Mouse (Mus musculus) heart, embryonic 15.5 days (tissue): ENCODE measurements around the gene Cgnl1. TPM values are rescaled to one million over a fixed set of nuclear protein-coding genes. Genes with fewer than 3 reads are reported as not detected.

Source experiments
- ATAC-seq: fragments of 200-750 bp; cut with Nextera tagmentation; replicated peaks from 2 replicates; pipeline ENCODE4 v1.8.0; 2017; ENCODE audit warnings: low read depth, moderate TSS enrichment; ENCODE audit not compliant: insufficient number of reproducible peaks, insufficient read depth, low FRiP score
- H3K27ac ChIP-seq: fragments of 300-500 bp; sonication (generic); 2 replicates; pipeline ENCODE4 v1.5.1; 2015; ENCODE audit warnings: mild to moderate bottlenecking, inconsistent platforms
- H3K27me3 ChIP-seq: fragments of 300-500 bp; sonication (generic); 2 replicates; pipeline ENCODE4 v1.6.1; 2015; ENCODE audit warnings: inconsistent platforms
- H3K36me3 ChIP-seq: fragments of 300-500 bp; sonication (generic); 2 replicates; pipeline ENCODE4 v1.6.1; 2015; ENCODE audit warnings: mild to moderate bottlenecking, inconsistent platforms
- H3K4me1 ChIP-seq: fragments of 300-500 bp; sonication (generic); replicated peaks from 2 replicates; pipeline ENCODE4 v1.6.1; 2015; ENCODE audit warnings: inconsistent platforms
- H3K4me2 ChIP-seq: fragments of 300-500 bp; sonication (generic); 2 replicates; pipeline ENCODE4 v1.6.1; 2015; ENCODE audit warnings: inconsistent platforms, mild to moderate bottlenecking, moderate library complexity
- H3K4me3 ChIP-seq: fragments of 300-500 bp; sonication (generic); 2 replicates; pipeline ENCODE4 v1.5.1; 2015; ENCODE audit warnings: mild to moderate bottlenecking, inconsistent platforms
- H3K9ac ChIP-seq: fragments of 300-500 bp; sonication (generic); 2 replicates; pipeline ENCODE4 v1.6.1; 2015; ENCODE audit warnings: mild to moderate bottlenecking, inconsistent platforms
- H3K9me3 ChIP-seq: fragments of 300-500 bp; sonication (generic); replicated peaks from 2 replicates; pipeline ENCODE4 v1.6.1; 2016; ENCODE audit warnings: inconsistent platforms
- WGBS: fragments of 180-500 bp; shearing (Covaris S2); methylation state at CpG from one replicate; pipeline ENCODE4 v1.1.7; 2015; ENCODE audit warnings: mixed read lengths; 5-methylcytosine and 5-hydroxymethylcytosine counted together
- polyA plus RNA-seq: library from polyadenylated mRNA; unstranded; fragments of >200 nt; fragmentation: Nextera tagmentation; extraction: Ambion mirVana; gene quantifications from 2 replicates; pipeline ENCODE4 v1.2.1, GENCODE M21; 2015

The Cgnl1 gene
- polyA plus RNA-seq, 1 experiment from 2014 or later = 32.7 TPM

DNA sequence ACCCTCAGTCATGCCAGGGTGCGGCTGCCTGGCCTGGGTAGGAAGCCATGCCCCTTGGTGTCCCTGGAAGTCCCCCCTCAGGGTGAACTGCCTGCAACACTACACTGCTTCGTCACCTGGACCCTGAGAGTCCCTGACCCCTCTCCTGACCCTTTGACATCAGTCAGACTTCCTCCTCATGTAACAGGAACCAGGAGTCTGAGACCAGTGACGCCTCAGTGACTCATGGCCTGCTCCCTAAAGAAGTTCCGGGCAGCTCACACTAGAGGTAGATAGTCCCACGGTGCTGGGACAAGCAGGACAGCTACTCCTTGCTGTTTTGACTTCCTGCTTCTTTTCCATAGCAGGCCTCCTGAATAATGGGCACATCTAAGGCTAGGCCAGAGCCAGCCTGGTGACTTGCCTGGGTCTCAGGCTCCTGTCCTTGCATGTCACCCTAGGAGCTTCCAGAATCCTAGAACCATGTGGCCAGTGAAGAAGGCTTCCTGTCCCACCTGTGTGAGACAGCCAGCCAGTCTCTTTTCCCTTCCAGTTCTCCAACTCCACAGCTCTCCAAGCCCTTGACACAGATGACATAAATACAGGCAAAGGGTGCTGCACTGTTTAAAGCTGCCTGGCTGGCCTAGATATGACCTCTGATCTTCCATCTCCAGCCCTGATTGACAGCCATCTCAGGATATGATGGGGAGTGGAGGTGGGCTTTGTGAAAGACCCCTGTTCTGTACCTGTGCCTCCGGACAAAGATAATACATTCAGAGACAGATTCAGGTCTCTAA, 34.4 kb upstream of the Cgnl1 start:
- Histone ChIP-seq H3K27me3 (0 out of 2 replicates have a peak, but pooled peaks cover 4% of the 10 kb centered on the region), H3K9me3 (no peaks in the 10 kb centered on the region), H3K4me1 (peaks cover 6% of the 10 kb centered on the region), H3K27ac (no peak overlapping the region), H3K4me2 (no peak overlapping the region), H3K36me3 (no peaks in the 10 kb centered on the region), H3K4me3 (no peak overlapping the region), H3K9ac (no peak overlapping the region)
- WGBS = 68% methylated on average over 6 of the region's 6 CpGs
- no peak for ATAC-seq

- no peaks in the 10 kb centered on the region for H3K9me3 ChIP-seq
- WGBS = 38% methylated on average over 6 of the region's 6 CpGs
- H3K27ac ChIP-seq = no peak overlapping the region
- ATAC-seq = no peak
- no peaks in the 10 kb centered on the region for H3K36me3 ChIP-seq
- H3K4me2 ChIP-seq = no peak overlapping the region
- no peak overlapping the region for H3K9ac ChIP-seq
- 0 out of 2 replicates have a peak, but pooled peaks cover 4% of the 10 kb centered on the region for H3K27me3 ChIP-seq
- peaks cover 10% of the 10 kb centered on the region for H3K4me1 ChIP-seq
- H3K4me3 ChIP-seq = no peak overlapping the region
Measured at GRCm38 (mm10) chr9:71804116-71804515, 32.7 kb upstream of the Cgnl1 start.

DNA sequence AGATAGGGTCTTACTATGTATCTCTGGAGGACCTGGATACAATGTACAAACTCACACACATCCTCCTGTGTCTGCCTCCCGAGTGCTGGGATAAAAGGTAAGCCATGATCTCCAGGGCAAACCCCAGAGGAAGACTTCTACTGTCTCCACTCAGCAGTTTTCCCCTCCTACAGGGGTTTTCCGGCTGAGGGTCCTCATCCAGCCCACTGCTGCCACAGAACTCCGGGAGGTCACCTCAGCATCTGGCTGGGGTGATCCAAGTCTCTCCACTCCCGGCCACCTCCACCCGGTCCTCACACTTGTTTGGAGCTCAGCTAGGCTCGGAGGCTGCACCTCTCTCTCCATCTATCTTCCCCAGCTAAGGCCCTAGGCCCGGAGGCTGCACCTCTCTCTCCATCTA, 31.9 kb upstream of the Cgnl1 start:
- no peak overlapping the region for H3K4me2 ChIP-seq
- H3K36me3 ChIP-seq = no peaks in the 10 kb centered on the region
- H3K9ac ChIP-seq = no peak overlapping the region
- H3K4me3 ChIP-seq = no peak overlapping the region
- H3K4me1 ChIP-seq = peaks cover 9% of the 10 kb centered on the region; the same call in 1 of the 2 replicates
- no peaks in the 10 kb centered on the region for H3K9me3 ChIP-seq
- no peak overlapping the region for H3K27ac ChIP-seq
- ATAC-seq = no peak
- 61% methylated on average over 7 of the region's 7 CpGs for WGBS
- H3K27me3 ChIP-seq = 0 out of 2 replicates have a peak, but pooled peaks cover 4% of the 10 kb centered on the region

DNA sequence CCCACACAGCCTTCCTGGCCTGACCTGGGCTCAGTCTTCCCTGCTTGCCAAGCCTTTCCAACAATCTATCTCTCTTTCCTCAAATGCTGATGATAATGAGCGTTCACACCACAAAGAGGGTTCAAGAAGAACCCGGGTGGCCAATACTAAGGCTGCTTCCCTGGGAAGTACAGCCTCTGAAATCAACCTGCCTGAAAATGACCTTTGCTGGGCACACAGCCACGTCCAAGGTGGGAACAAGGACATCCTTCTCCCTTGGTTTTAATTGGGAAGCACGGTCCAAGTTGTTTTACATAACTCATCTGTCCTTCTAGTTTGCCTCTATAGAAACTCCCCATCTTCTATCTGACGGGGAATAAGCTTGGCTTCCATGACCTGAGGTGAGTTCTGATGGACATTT, 28.2 kb upstream of the Cgnl1 start:
- no peak for ATAC-seq
- H3K4me3 ChIP-seq = no peak overlapping the region
- H3K4me2 ChIP-seq = no peak overlapping the region
- H3K27me3 ChIP-seq = 0 out of 2 replicates have a peak, but pooled peaks cover 4% of the 10 kb centered on the region
- no peak overlapping the region for H3K9ac ChIP-seq
- H3K36me3 ChIP-seq = no peaks in the 10 kb centered on the region
- 68% methylated on average over 5 of the region's 5 CpGs for WGBS
- H3K4me1 ChIP-seq = 0 out of 2 replicates have a peak, but pooled peaks cover 10% of the 10 kb centered on the region
- no peaks in the 10 kb centered on the region for H3K9me3 ChIP-seq
- no peak overlapping the region for H3K27ac ChIP-seq

DNA sequence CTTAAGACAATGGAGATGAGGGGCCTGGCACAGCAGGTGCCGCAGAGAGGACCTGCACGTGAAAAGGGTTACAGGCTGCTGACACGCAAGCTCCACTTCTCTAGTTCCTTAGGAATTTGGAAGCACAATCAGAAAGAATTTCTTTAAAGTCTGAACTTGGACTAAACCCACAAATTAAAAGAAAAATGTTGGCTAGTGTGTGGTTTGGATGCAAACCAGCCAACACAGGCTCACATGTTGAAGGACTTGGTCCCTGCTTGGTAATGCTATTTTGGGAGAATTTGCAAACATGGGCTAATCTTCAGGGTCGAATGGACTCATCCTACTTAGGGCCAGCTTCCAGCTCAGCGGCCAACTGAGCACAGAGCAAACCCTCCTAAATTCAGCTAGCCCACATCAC, 26.8 kb upstream of the Cgnl1 start:
- H3K4me1 ChIP-seq = 0 out of 2 replicates have a peak, but pooled peaks cover 10% of the 10 kb centered on the region
- WGBS = 67% methylated on average over 5 of the region's 5 CpGs
- no peak for ATAC-seq
- H3K4me3 ChIP-seq = no peak overlapping the region
- no peaks in the 10 kb centered on the region for H3K36me3 ChIP-seq
- H3K27ac ChIP-seq = no peak overlapping the region
- no peak overlapping the region for H3K9ac ChIP-seq
- no peak overlapping the region for H3K4me2 ChIP-seq
- H3K27me3 ChIP-seq = 0 out of 2 replicates have a peak, but pooled peaks cover 4% of the 10 kb centered on the region
- no peaks in the 10 kb centered on the region for H3K9me3 ChIP-seq

GRCm38 (mm10) chr9:71777404-71777803, 6.0 kb upstream of the Cgnl1 start:
- Histone ChIP-seq H3K4me2 (no peak overlapping the region), H3K27me3 (no peaks in the 10 kb centered on the region), H3K4me1 (peaks cover 6% of the 10 kb centered on the region), H3K36me3 (no peaks in the 10 kb centered on the region), H3K27ac (no peak overlapping the region), H3K9me3 (peaks cover 7% of the 10 kb centered on the region; the same call in 1 of the 2 replicates), H3K9ac (no peak overlapping the region), H3K4me3 (no peak overlapping the region)
- ATAC-seq = no peak
- WGBS = 90% methylated on average over 3 of the region's 3 CpGs

DNA sequence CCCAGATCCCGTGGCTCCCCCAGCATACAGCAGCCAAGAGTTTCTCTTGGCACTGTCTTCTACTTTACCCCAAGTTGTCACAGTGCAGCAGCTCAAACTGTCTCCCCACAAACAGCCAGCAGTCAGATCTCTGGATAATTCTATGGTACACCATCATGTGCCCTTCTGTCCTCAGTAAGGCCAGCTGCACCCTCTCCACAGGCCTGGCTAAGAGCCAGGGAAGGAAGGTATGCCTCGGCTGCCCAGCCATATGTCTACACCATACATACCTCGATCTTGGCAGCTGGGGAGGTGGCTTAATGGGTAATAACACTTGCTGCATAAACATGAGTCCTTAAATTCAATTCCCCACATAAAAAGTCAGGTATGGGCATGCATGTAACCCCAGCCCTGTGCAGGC, 4.9 kb upstream of the Cgnl1 start:
- no peak for ATAC-seq
- Histone ChIP-seq H3K4me2 (no peak overlapping the region), H3K4me1 (peaks cover 10% of the 10 kb centered on the region), H3K4me3 (no peak overlapping the region), H3K27ac (no peak overlapping the region), H3K9ac (no peak overlapping the region), H3K36me3 (no peaks in the 10 kb centered on the region), H3K9me3 (peaks cover 7% of the 10 kb centered on the region; the same call in 1 of the 2 replicates), H3K27me3 (no peaks in the 10 kb centered on the region)
- 50% methylated on average over 3 of the region's 3 CpGs for WGBS

GRCm38 (mm10) chr9:71773563-71773962, 2.2 kb upstream of the Cgnl1 start:
- Histone ChIP-seq H3K27me3 (no peaks in the 10 kb centered on the region), H3K27ac (no peak overlapping the region), H3K4me2 (no peak overlapping the region), H3K4me3 (no peak overlapping the region), H3K36me3 (no peaks in the 10 kb centered on the region), H3K9ac (no peak overlapping the region), H3K9me3 (peaks cover 7% of the 10 kb centered on the region; the same call in 1 of the 2 replicates), H3K4me1 (peaks cover 21% of the 10 kb centered on the region)
- 54% methylated on average over 9 of the region's 9 CpGs for WGBS
- no peak for ATAC-seq

DNA sequence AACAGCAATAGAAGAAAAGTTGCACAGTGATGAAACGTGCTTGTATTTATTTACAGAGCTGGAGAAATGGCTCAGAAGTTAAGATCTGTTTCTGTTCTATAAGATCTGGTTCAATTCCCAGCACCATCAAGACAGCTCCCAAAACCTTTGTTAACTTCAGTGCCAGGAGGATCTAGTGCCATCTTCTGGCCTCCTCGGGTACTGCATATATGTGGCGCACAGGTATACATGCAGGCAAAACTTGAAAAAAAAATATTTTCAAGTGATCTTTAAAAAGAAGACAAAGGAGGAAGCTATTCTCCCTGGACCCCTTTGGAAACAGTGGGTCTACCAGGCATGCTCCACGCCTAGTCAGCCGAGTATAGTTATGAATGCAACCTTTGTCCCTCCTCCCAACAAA, 936 bp upstream of the Cgnl1 start:
- no peaks in the 10 kb centered on the region for H3K36me3 ChIP-seq
- no peaks in the 10 kb centered on the region for H3K27me3 ChIP-seq
- no peak overlapping the region for H3K27ac ChIP-seq
- no peak overlapping the region for H3K9ac ChIP-seq
- H3K9me3 ChIP-seq = peaks cover 5% of the 10 kb centered on the region; the same call in 1 of the 2 replicates
- 77% methylated on average over 5 of the region's 5 CpGs for WGBS
- ATAC-seq = no peak
- H3K4me1 ChIP-seq = peaks cover 27% of the 10 kb centered on the region
- H3K4me2 ChIP-seq = no peak overlapping the region
- no peak overlapping the region for H3K4me3 ChIP-seq

GRCm38 (mm10) chr9:71770484-71770883, 918 bp downstream of the Cgnl1 start:
- Histone ChIP-seq H3K9me3 (no peaks in the 10 kb centered on the region), H3K4me2 (peak overlapping the region; percentile 81), H3K4me3 (peak overlapping the region; percentile 64), H3K4me1 (peaks cover 35% of the 10 kb centered on the region), H3K27ac (peak overlapping the region; percentile 81), H3K27me3 (no peaks in the 10 kb centered on the region), H3K36me3 (no peaks in the 10 kb centered on the region), H3K9ac (peak overlapping the region; percentile 71)
- no peak for ATAC-seq
- WGBS = 3% methylated on average over 10 of the region's 10 CpGs

- no peak overlapping the region for H3K27ac ChIP-seq
- peak overlapping the region; percentile 71 for H3K9ac ChIP-seq
- WGBS = 18% methylated on average over 9 of the region's 9 CpGs
Measured at GRCm38 (mm10) chr9:71769701-71770100, 1.7 kb downstream of the Cgnl1 start.

DNA sequence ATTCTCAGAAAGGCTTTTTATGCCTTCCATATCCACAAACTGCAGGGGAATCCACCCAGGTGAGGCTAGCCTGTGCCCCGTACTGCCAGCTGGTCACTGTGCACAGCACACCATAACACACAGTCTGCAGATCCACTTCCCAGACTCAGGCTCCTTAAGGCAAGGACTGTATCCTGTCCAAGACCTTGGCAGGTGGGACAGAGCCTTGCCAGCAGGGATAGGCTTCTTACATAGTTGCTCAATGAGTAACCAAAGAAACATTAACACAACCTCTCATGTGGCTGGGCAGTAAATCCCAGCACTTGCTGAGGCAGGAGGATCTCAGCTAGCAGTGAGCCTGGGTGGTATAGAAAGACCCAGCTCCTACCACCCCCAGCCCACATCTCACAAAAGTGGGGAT, 3.3 kb downstream of the Cgnl1 start:
- no peak for ATAC-seq
- no peaks in the 10 kb centered on the region for H3K27me3 ChIP-seq
- H3K36me3 ChIP-seq = no peaks in the 10 kb centered on the region
- WGBS = 87% methylated on average over 1 of the region's 1 CpGs
- H3K9me3 ChIP-seq = no peaks in the 10 kb centered on the region
- H3K27ac ChIP-seq = no peak overlapping the region
- H3K4me3 ChIP-seq = peak overlapping the region; percentile 7; the same call in 1 of the 2 replicates
- no peak overlapping the region for H3K9ac ChIP-seq
- peaks cover 43% of the 10 kb centered on the region for H3K4me1 ChIP-seq
- H3K4me2 ChIP-seq = peak overlapping the region; percentile 81

More at GRCm38 (mm10) chr9:71769701-71770100, 1.7 kb downstream of the Cgnl1 start:
- Histone ChIP-seq H3K27me3 (no peaks in the 10 kb centered on the region), H3K4me3 (peak overlapping the region; percentile 64), H3K36me3 (no peaks in the 10 kb centered on the region), H3K4me1 (peaks cover 37% of the 10 kb centered on the region), H3K9me3 (no peaks in the 10 kb centered on the region), H3K4me2 (peak overlapping the region; percentile 81)
- no peak for ATAC-seq
